Mouse (Mus musculus) gastrocnemius, adult 2 months (tissue): ENCODE measurements at regions not wholly inside any gene's neighbourhood (a gene's known extent, or its start where the extent isn't known, plus 50 kb on each side); places are given as distances from the start of the nearest gene placed in this dataset.

Source experiments
- DNase-seq: peaks from one replicate; pipeline ENCODE4 v3.0.0; 2022
- H3K27ac ChIP-seq: fragments of 200-600 bp; 2 replicates; pipeline ENCODE4 v1.8.1; 2022; ENCODE audit warnings: mild to moderate bottlenecking
- H3K4me3 ChIP-seq: fragments of 200-600 bp; 2 replicates; pipeline ENCODE4 v1.8.1; 2022; ENCODE audit warnings: mild to moderate bottlenecking, moderate library complexity
- CTCF ChIP-seq: fragments of 200-600 bp; IDR thresholded peaks from 2 replicates; pipeline ENCODE4 v1.8.1; 2022; ENCODE audit warnings: antibody characterized with exemption, mild to moderate bottlenecking, moderate library complexity
- intact Hi-C: fragments of 180-260 bp; cut with DNase I; formaldehyde crosslinking; loops from one replicate; pipeline ENCODE4 v1.15.1; 2025

DNA sequence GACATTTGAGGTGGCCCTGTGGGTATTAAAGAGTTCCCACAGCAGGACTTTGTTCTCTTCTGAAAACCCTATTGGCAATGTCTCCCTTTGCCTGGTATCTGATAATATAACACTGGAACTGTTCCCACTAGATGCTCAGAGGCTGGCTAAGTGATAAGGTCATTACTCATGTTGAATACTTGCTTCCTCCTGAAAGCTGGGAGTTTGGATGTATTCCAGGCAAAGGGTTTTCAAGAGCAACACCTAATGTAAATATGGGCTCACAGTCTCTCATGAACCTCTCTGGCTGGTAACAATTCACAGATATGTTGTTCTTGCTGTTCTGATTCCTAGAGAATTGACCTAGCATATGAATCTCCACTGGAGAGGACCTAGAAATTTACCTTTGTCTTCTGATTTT is 178.6 kb downstream of the Impad1 start:
- no peak overlapping the region for H3K4me3 ChIP-seq
- no peak overlapping the region for H3K27ac ChIP-seq
- no peak for TF ChIP-seq CTCF
- intact Hi-C loops, result no loop called here
- no peak for DNase-seq
